ENCODE assay signal across 11 mouse cellular contexts in the genomic region with DNA sequence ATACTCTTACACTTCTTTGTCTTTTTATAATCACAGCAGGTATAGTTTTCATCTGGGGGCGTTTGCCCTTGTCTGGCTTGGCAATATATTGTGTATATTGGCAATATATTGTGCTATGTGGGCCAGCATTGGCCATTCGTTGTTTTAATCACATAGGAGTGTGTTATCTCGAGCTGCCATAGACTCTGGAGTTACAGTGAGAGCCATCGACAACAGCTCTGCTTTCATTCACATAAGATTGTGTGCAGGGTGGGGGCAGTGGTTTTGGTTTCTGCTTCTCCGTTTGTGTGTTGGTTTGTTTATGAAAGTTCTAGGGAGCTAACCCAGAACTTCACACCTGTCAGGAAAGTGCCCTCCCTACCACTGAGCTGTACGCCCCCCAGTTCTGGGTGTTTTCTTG. TPM values are rescaled to one million over a fixed set of nuclear protein-coding genes. Genes with fewer than 3 reads are reported as not detected.
DNase-seq lines count a peak whose midpoint lies in the region; ATAC-seq and TF ChIP-seq lines count a peak whose summit lies in the region.
"Had no signal": no experiment of that assay in that cellular context is flagged by ENCODE, and none has a peak within 500 bp of the region (broad histone marks: within the 10 kb centered on the region; RNA-seq: fewer than 3 reads in every experiment).

No protein-coding gene starts in this region.

- H3K36me3 ChIP-seq in heart, embryonic 11.5 days (ENCODE audit: control insufficient read depth, insufficient read depth, low read length) = peaks cover 9% of the 10 kb centered on the region
- H3K36me3 ChIP-seq in liver, embryonic 14.5 days (replicated peaks; ENCODE audit: control insufficient read depth, insufficient read depth, low read depth) = no peaks in the 10 kb centered on the region
- H3K36me3 ChIP-seq in forebrain, embryonic 13.5 days (ENCODE audit: poor library complexity, severe bottlenecking) = no peaks in the 10 kb centered on the region
- H3K36me3 ChIP-seq: hindbrain, embryonic 12.5 days had no signal

- no peak for TF ChIP-seq CTCF in layer of hippocampus, adult 2 months (conservative IDR thresholded peaks at IDR 0.05)
- TF ChIP-seq CTCF in liver, embryonic 14.5 days (IDR thresholded peaks at IDR 0.05; ENCODE audit: low read depth) = no peak

- H3K4me2 ChIP-seq in heart, embryonic 11.5 days = 0 out of 2 replicates have a peak overlapping the region, but pooled peaks have one; percentile 54
- H3K4me2 ChIP-seq in liver, embryonic 14.5 days (ENCODE audit: low read depth) = peak overlapping the region; percentile 60
- H3K4me2 ChIP-seq in forebrain, embryonic 13.5 days = no peak overlapping the region
- H3K4me2 ChIP-seq: hindbrain, embryonic 12.5 days had no signal

- intact Hi-C loops in heart, postnatal 14 days (cut with DNase I) = no loop called here

- no peaks in the 10 kb centered on the region for H3K9me3 ChIP-seq in heart, embryonic 11.5 days (replicated peaks; ENCODE audit: control insufficient read depth, low read length)
- no peaks in the 10 kb centered on the region for H3K9me3 ChIP-seq in liver, embryonic 14.5 days (ENCODE audit: control insufficient read depth, low read length)
- H3K9me3 ChIP-seq in forebrain, embryonic 13.5 days (replicated peaks) = no peaks in the 10 kb centered on the region
- H3K9me3 ChIP-seq: hindbrain, embryonic 12.5 days had no signal

- H3K4me1 ChIP-seq in heart, embryonic 11.5 days (ENCODE audit: control insufficient read depth, insufficient read depth, low read length) = peaks cover 23% of the 10 kb centered on the region
- peaks cover 14 to 45% of the 10 kb centered on the region in 2 experiments for H3K4me1 ChIP-seq in liver, embryonic 14.5 days (replicated peaks; ENCODE audit: control insufficient read depth in 2 of 2, insufficient read depth in 2 of 2, low read length in 1 of 2)
- H3K4me1 ChIP-seq in forebrain, embryonic 13.5 days = peaks cover 28% of the 10 kb centered on the region

- 39% methylated on average over 6 of the region's 6 CpGs for WGBS in heart, embryonic 11.5 days (ENCODE audit: insufficient replicate concordance)
- WGBS in liver, embryonic 14.5 days (ENCODE audit: insufficient replicate concordance) = 11% methylated on average over 6 of the region's 6 CpGs
- WGBS in forebrain, embryonic 13.5 days = 86% methylated on average over 6 of the region's 6 CpGs

- no peaks in the 10 kb centered on the region for H3K27me3 ChIP-seq in heart, embryonic 11.5 days (ENCODE audit: control insufficient read depth, insufficient read depth, low read length)
- H3K27me3 ChIP-seq in liver, embryonic 14.5 days (ENCODE audit: control insufficient read depth, insufficient read depth, low read length) = no peaks in the 10 kb centered on the region
- no peaks in the 10 kb centered on the region for H3K27me3 ChIP-seq in forebrain, embryonic 13.5 days
- H3K27me3 ChIP-seq: hindbrain, embryonic 12.5 days had no signal

- peak overlapping the region; percentile 96 for H3K27ac ChIP-seq in heart, embryonic 11.5 days (ENCODE audit: low read depth, low read length)
- H3K27ac ChIP-seq in layer of hippocampus, adult 2 months = peak overlapping the region; percentile 12; the same call in 1 of the 2 replicates
- no peak overlapping the region; the same call in 1 of the 2 replicates for H3K27ac ChIP-seq in liver, embryonic 14.5 days
- no peak overlapping the region for H3K27ac ChIP-seq in forebrain, embryonic 13.5 days
- H3K27ac ChIP-seq: hindbrain, embryonic 12.5 days had no signal

- H3K9ac ChIP-seq in heart, embryonic 11.5 days (ENCODE audit: low read depth, low read length) = 0 out of 2 replicates have a peak overlapping the region, but pooled peaks have one; percentile 10
- no peak overlapping the region for H3K9ac ChIP-seq in liver, embryonic 14.5 days (replicated peaks)
- no peak overlapping the region for H3K9ac ChIP-seq in forebrain, embryonic 13.5 days
- H3K9ac ChIP-seq: hindbrain, embryonic 12.5 days had no signal

- TF ChIP-seq EP300 in liver, embryonic 14.5 days (IDR thresholded peaks at IDR 0.05; ENCODE audit: low read depth) = peak; percentile 74

- no peak for ATAC-seq in heart, embryonic 11.5 days (replicated peaks; ENCODE audit: insufficient number of reproducible peaks, low FRiP score, low TSS enrichment)
- peak; percentile 14; the same call in 1 of the 2 replicates for ATAC-seq in common myeloid progenitor, adult 5-6 weeks (replicated peaks; ENCODE audit: low read depth, poor library complexity, severe bottlenecking)
- peak; percentile 59 for ATAC-seq in liver, embryonic 14.5 days (ENCODE audit: insufficient read depth)
- no peak for ATAC-seq in forebrain, embryonic 13.5 days

- DNase-seq in heart, postnatal 14 days = no peak
- no peak for DNase-seq in layer of hippocampus, adult 2 months (ENCODE audit: low spot score in 2 of 2)
- DNase-seq in layer of hippocampus, adult 11-12 months (ENCODE audit: low spot score) = no peak
- peak in 2 of 3 experiments; percentile 38 to 40 for DNase-seq in liver, embryonic 14.5 days (ENCODE audit: low read depth in 3 of 3, low spot score in 3 of 3)
- no peak for DNase-seq in cerebellum, postnatal 25 days
- DNase-seq: adrenal gland, adult 2 months; B cell, adult 2 months had no signal

- no peak overlapping the region for H3K4me3 ChIP-seq in heart, embryonic 11.5 days (ENCODE audit: low read depth, low read length)
- H3K4me3 ChIP-seq in layer of hippocampus, adult 2 months = no peak overlapping the region
- no peak overlapping the region for H3K4me3 ChIP-seq in liver, embryonic 14.5 days (ENCODE audit: insufficient read depth in 1 of 2, low read depth in 2 of 2, low read length in 2 of 2)
- no peak overlapping the region for H3K4me3 ChIP-seq in forebrain, embryonic 13.5 days
- H3K4me3 ChIP-seq: hindbrain, embryonic 12.5 days had no signal

RNA-seq across cellular contexts. Expression of gene Smyd2, which starts 55.5 kb away (rescaled TPM):
- 150 and 161 TPM in 2 replicates for polyA plus RNA-seq in heart, embryonic 11.5 days (2014; fragmentation: Nextera tagmentation; extraction: Ambion mirVana)
- 100 to 1,000 TPM; 122 to 138 TPM for total RNA-seq in heart, postnatal 14 days (2021)
- 10 to 100 TPM; 75.9 to 79.1 TPM for total RNA-seq in layer of hippocampus, adult 2 months (2021)
- total RNA-seq in common myeloid progenitor, adult 5-6 weeks (2017) = 125 and 146 TPM in 2 replicates
- 20.5 and 24.8 TPM in 2 replicates for polyA plus RNA-seq in liver, embryonic 14.5 days (2012; rRNA removed)
- 27.7 and 32.2 TPM in 2 replicates for polyA plus RNA-seq in liver, embryonic 14.5 days (2014; fragmentation: Nextera tagmentation; extraction: Ambion mirVana)
- 41.9 and 44.9 TPM in 2 replicates for polyA plus RNA-seq in forebrain, embryonic 13.5 days (2015; fragmentation: Nextera tagmentation; extraction: Ambion mirVana)

Comparison
In these comparisons a context has a peak if more than half of its experiments do, and no peak if none do; other contexts are left out.
1. ATAC-seq: peak in common myeloid progenitor, adult 5-6 weeks (single experiment) and liver, embryonic 14.5 days (single experiment); none in heart, embryonic 11.5 days (single experiment) and forebrain, embryonic 13.5 days (single experiment).
2. H3K27ac ChIP-seq: peak in heart, embryonic 11.5 days (single experiment) and layer of hippocampus, adult 2 months (single experiment); none in liver, embryonic 14.5 days (single experiment) and forebrain, embryonic 13.5 days (single experiment).
3. DNase-seq: peak in liver, embryonic 14.5 days (2 of 3); none in heart, postnatal 14 days (0 of 2), layer of hippocampus, adult 2 months (0 of 2), layer of hippocampus, adult 11-12 months (single experiment) and cerebellum, postnatal 25 days (0 of 2).